Mouse (Mus musculus) intestine, postnatal 0 days (tissue): ENCODE results near the gene Pkib. TPM values are rescaled to one million over a fixed set of nuclear protein-coding genes. Genes with fewer than 3 reads are reported as not detected.

Experiments used
- ATAC-seq: fragments of 200-750 bp; cut with Nextera tagmentation; 2 replicates; pipeline ENCODE4 v1.8.0; 2017; ENCODE audit warnings: mild to moderate bottlenecking, moderate TSS enrichment, moderate library complexity
- H3K27ac ChIP-seq: fragments of 300-500 bp; sonication (generic); 2 replicates; pipeline ENCODE4 v1.5.1; 2014; ENCODE audit warnings: mild to moderate bottlenecking, low read depth, low read length, moderate library complexity
- H3K27me3 ChIP-seq: fragments of 300-500 bp; sonication (generic); replicated peaks from 2 replicates; pipeline ENCODE4 v1.6.1; 2014; ENCODE audit warnings: low read length, mixed read lengths; ENCODE audit not compliant: control insufficient read depth, insufficient read depth
- H3K36me3 ChIP-seq: fragments of 300-500 bp; sonication (generic); 2 replicates; pipeline ENCODE4 v1.6.1; 2014; ENCODE audit warnings: mild to moderate bottlenecking, moderate library complexity; ENCODE audit not compliant: control insufficient read depth, insufficient read depth
- H3K4me1 ChIP-seq: fragments of 300-500 bp; sonication (generic); replicated peaks from 2 replicates; pipeline ENCODE4 v1.6.1; 2014; ENCODE audit warnings: antibody characterized with exemption, low read length, mixed read lengths; ENCODE audit not compliant: control insufficient read depth, insufficient read depth
- H3K4me2 ChIP-seq: fragments of 300-500 bp; sonication (generic); replicated peaks from 2 replicates; pipeline ENCODE4 v1.6.1; 2014; ENCODE audit warnings: low read depth, mild to moderate bottlenecking, moderate library complexity
- H3K4me3 ChIP-seq: fragments of 300-500 bp; sonication (generic); 2 replicates; pipeline ENCODE4 v1.5.1; 2014; ENCODE audit warnings: low read depth, low read length
- H3K9ac ChIP-seq: fragments of 300-500 bp; sonication (generic); 2 replicates; pipeline ENCODE4 v1.6.1; 2014; ENCODE audit warnings: mild to moderate bottlenecking, low read depth, low read length
- H3K9me3 ChIP-seq: fragments of 300-500 bp; sonication (generic); 2 replicates; pipeline ENCODE4 v1.6.1; 2016; ENCODE audit warnings: mixed run types; ENCODE audit not compliant: control insufficient read depth
- CTCF ChIP-seq: sonication (generic); IDR thresholded peaks from 2 replicates; pipeline ENCODE4 v1.5.1; 2016; ENCODE audit warnings: low read depth, mild to moderate bottlenecking, control low read depth, antibody characterized with exemption, moderate library complexity
- WGBS: fragments of 180-500 bp; shearing (Covaris S2); extraction: QIAGEN DNeasy Blood & Tissue Kit; methylation state at CpG from one replicate; pipeline ENCODE4 v1.1.7; 2014; 5-methylcytosine and 5-hydroxymethylcytosine counted together
- polyA plus RNA-seq: library from polyadenylated mRNA; unstranded; fragments of >200 nt; fragmentation: Nextera tagmentation; extraction: Ambion mirVana; gene quantifications from 2 replicates; pipeline ENCODE4 v1.2.1, GENCODE M21; 2015

Gene Pkib
- polyA plus RNA-seq, 1 experiment from 2014 or later = 3.1 TPM

- no peak for TF ChIP-seq CTCF
- Histone ChIP-seq H3K4me1 (no peaks in the 10 kb centered on the region), H3K9me3 (no peaks in the 10 kb centered on the region), H3K4me2 (no peak overlapping the region), H3K36me3 (no peaks in the 10 kb centered on the region), H3K9ac (no peak overlapping the region), H3K27ac (no peak overlapping the region), H3K4me3 (no peak overlapping the region), H3K27me3 (no peaks in the 10 kb centered on the region)
- no peak for ATAC-seq
Observed at GRCm38 (mm10) chr10:57721035-57721434, 89.3 kb downstream of the Pkib start.

GRCm38 (mm10) chr10:57722363-57722762 lies 90.6 kb downstream of the Pkib start:
- no peak overlapping the region for H3K9ac ChIP-seq

GRCm38 (mm10) chr10:57727666-57728065 lies 95.9 kb downstream of the Pkib start:
- Histone ChIP-seq H3K9me3 (no peaks in the 10 kb centered on the region), H3K27me3 (no peaks in the 10 kb centered on the region), H3K27ac (no peak overlapping the region), H3K4me1 (no peaks in the 10 kb centered on the region), H3K36me3 (no peaks in the 10 kb centered on the region), H3K4me2 (no peak overlapping the region), H3K4me3 (no peak overlapping the region), H3K9ac (no peak overlapping the region)
- ATAC-seq = no peak
- TF ChIP-seq CTCF = no peak
- 70% methylated on average over 8 of the region's 8 CpGs for whole genome bisulfite sequencing

More at GRCm38 (mm10) chr10:57722363-57722762, 90.6 kb downstream of the Pkib start:
- H3K4me2 ChIP-seq = no peak overlapping the region
- no peak overlapping the region for H3K4me3 ChIP-seq
- H3K9me3 ChIP-seq = no peaks in the 10 kb centered on the region
- 69% methylated on average over 3 of the region's 3 CpGs for WGBS
- H3K27ac ChIP-seq = no peak overlapping the region
- no peak for TF ChIP-seq CTCF
- H3K27me3 ChIP-seq = no peaks in the 10 kb centered on the region
- no peak for ATAC-seq
- H3K4me1 ChIP-seq = no peaks in the 10 kb centered on the region
- no peaks in the 10 kb centered on the region for H3K36me3 ChIP-seq

DNA sequence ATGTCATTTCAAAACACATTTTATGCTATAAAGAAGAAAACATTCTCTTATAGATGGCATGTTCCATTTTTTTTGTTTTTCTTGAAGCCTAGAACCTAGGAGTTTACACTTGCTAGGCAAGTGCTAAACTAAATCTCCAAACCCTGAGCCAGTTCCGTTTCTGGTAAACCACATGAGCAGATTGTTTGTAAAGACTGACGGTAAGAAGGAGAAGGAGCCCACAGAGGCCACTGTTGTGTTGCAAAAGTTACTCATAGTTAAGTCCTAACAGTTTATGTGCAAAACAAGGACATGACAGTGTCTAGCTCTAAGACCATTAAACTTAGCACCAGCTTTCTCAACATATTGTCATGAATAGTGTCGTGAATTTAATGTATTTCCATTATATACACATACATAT lies 99.9 kb downstream of the Pkib start:
- Histone ChIP-seq H3K4me3 (no peak overlapping the region), H3K4me2 (no peak overlapping the region), H3K27ac (no peak overlapping the region), H3K9ac (no peak overlapping the region), H3K4me1 (no peaks in the 10 kb centered on the region), H3K9me3 (no peaks in the 10 kb centered on the region), H3K36me3 (no peaks in the 10 kb centered on the region), H3K27me3 (no peaks in the 10 kb centered on the region)
- whole genome bisulfite sequencing = 74% methylated on average over 3 of the region's 3 CpGs
- no peak for ATAC-seq
- TF ChIP-seq CTCF = no peak

- Histone ChIP-seq H3K4me1 (no peaks in the 10 kb centered on the region), H3K9me3 (no peaks in the 10 kb centered on the region), H3K4me2 (no peak overlapping the region), H3K27me3 (no peaks in the 10 kb centered on the region), H3K27ac (no peak overlapping the region), H3K4me3 (no peak overlapping the region), H3K36me3 (no peaks in the 10 kb centered on the region), H3K9ac (no peak overlapping the region)
- WGBS = 55% methylated on average over 4 of the region's 4 CpGs
- TF ChIP-seq CTCF = no peak
- no peak for ATAC-seq
Observed at GRCm38 (mm10) chr10:57740733-57741132, 109.0 kb downstream of the Pkib start.

GRCm38 (mm10) chr10:57741351-57741750 lies 109.6 kb downstream of the Pkib start:
- Histone ChIP-seq H3K4me2 (no peak overlapping the region), H3K36me3 (no peaks in the 10 kb centered on the region), H3K9ac (no peak overlapping the region), H3K4me3 (no peak overlapping the region), H3K27ac (no peak overlapping the region), H3K4me1 (no peaks in the 10 kb centered on the region; the same call in 1 of the 2 replicates), H3K27me3 (no peaks in the 10 kb centered on the region), H3K9me3 (no peaks in the 10 kb centered on the region)
- no peak for TF ChIP-seq CTCF
- no peak for ATAC-seq
- 49% methylated on average over 2 of the region's 2 CpGs for WGBS

- H3K36me3 ChIP-seq = no peaks in the 10 kb centered on the region
- H3K4me2 ChIP-seq = no peak overlapping the region
- no peaks in the 10 kb centered on the region for H3K27me3 ChIP-seq
- no peak overlapping the region; the same call in 1 of the 2 replicates for H3K9ac ChIP-seq
- no peak overlapping the region for H3K27ac ChIP-seq
- no peaks in the 10 kb centered on the region for H3K9me3 ChIP-seq
- no peak overlapping the region for H3K4me3 ChIP-seq
- ATAC-seq = no peak
- no peak for TF ChIP-seq CTCF
- H3K4me1 ChIP-seq = no peaks in the 10 kb centered on the region; the same call in 1 of the 2 replicates
- WGBS = 76% methylated on average over 7 of the region's 7 CpGs
Observed at GRCm38 (mm10) chr10:57743045-57743444, 111.3 kb downstream of the Pkib start.
